Mouse (Mus musculus): ENCODE data around the gene Pik3ip1. TPM values are rescaled to one million over a fixed set of nuclear protein-coding genes. Genes with fewer than 3 reads are reported as not detected.

Pik3ip1 gene
- polyA plus RNA-seq, 1 experiment: 43.6 TPM

DNA sequence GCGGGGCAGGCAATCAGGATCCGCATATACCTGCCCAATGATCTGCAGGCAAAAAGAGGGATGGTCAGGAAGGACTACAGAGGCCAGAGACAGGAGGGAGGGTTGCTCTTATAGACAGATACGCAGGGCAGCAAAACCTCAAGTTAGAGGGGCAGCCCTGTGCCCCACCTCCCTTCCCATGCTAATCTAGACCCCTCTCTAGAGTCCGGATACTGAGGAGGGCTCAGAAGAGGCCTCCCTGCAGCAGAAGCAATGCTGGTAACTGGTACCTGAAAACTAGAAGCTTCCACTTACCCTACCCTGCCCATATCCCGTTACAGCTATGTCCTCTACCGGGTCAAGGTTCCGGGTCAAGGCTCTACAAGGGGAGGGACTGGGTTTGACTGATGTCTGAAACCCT lies 16.1 kb downstream of the Pik3ip1 start:
- Histone ChIP-seq H3K27me3 (ENCODE audit: control insufficient read depth, insufficient read depth, low read length) (no peaks in the 10 kb centered on the region), H3K36me3 (ENCODE audit: control insufficient read depth, insufficient read depth, low read length) (peaks cover 28% of the 10 kb centered on the region), H3K27ac (ENCODE audit: insufficient read depth, low read length) (no peak overlapping the region), H3K4me3 (ENCODE audit: extremely low read depth, insufficient read depth, insufficient read length) (no peak overlapping the region), H3K4me1 (ENCODE audit: control insufficient read depth, insufficient read depth, insufficient read length) (peaks cover 5% of the 10 kb centered on the region; the same call in 1 of the 2 replicates)
- DNase-seq (ENCODE audit: low read depth in 1 of 2, low spot score in 2 of 2): no peak
- 92% methylated on average over 7 of the region's 7 CpGs for WGBS
- no peak for TF ChIP-seq POLR2A (IDR thresholded peaks at IDR 0.05; ENCODE audit: low read depth, low read length)

DNA sequence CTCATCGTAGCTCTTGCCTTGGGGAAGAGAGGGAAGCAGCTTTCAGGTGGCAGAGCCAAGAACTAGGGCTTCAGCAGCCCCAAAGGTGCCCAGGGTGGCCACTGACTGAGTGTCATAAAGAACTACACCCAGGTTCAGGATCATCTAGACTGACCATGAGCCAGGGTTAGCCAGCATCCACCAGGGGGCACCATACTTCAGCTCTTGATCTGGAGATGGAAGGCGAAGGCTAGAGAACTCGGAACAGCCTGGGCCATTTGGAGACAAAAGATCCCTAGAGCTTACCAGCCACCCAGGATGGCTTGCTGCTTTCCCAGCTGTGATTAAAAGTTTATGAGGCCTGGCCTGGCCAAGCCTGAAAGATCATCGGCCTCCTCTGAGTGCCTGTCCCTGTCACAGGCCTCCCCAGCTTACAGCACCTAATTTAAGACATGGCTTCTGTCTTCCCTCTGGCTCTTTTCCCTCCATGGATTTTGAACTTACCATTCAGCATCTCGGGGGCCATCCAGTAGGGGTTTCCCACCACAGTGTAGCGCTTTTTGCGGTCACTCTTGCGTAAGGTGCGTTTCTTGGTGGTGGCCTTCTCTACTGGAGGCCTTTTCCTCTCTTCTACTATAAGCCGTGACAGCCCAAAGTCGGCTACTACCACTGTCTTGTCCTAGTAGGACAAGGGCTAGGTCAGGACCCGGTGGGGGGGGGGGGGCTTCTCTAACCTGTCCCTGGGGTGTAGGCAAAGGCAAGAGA lies 17.1 kb downstream of the Pik3ip1 start:
- no peaks in the 10 kb centered on the region for H3K27me3 ChIP-seq (ENCODE audit: control insufficient read depth, insufficient read depth, low read length)
- H3K27ac ChIP-seq (ENCODE audit: insufficient read depth, low read length): no peak overlapping the region; the same call in 1 of the 2 replicates
- TF ChIP-seq CTCF (IDR thresholded peaks at IDR 0.05; ENCODE audit: extremely low read depth, insufficient read depth, insufficient read length, insufficient replicate concordance) (peak; percentile 75; the same call in 1 of the 2 replicates), POLR2A (IDR thresholded peaks at IDR 0.05; ENCODE audit: low read depth, low read length) (no peak)
- H3K36me3 ChIP-seq (ENCODE audit: control insufficient read depth, insufficient read depth, low read length): peaks cover 23% of the 10 kb centered on the region
- DNase-seq (ENCODE audit: low read depth in 1 of 2, low spot score in 2 of 2): peak; percentile 67 to 83
- H3K4me3 ChIP-seq (ENCODE audit: extremely low read depth, insufficient read depth, insufficient read length): no peak overlapping the region
- WGBS: 68% methylated on average over 12 of the region's 12 CpGs
- peaks cover 5% of the 10 kb centered on the region; the same call in 1 of the 2 replicates for H3K4me1 ChIP-seq (ENCODE audit: control insufficient read depth, insufficient read depth, insufficient read length)

DNA sequence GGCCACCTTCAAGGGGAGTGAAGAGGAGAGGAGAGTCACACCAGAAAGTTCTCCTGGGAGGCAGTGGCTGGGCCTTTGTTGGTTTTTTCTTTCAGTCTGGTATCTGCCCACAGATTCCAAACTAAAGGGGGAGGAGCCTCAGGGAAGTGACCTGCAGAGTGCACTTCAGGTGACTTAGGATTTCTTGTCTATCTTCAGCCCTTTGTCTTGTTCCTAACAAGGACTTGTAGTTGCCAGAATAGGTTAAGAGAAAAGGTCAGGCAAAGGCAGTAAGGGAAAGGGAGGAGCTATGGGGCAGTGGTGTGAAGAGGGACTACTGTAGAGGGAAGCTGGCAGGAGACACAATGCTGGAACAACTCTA lies 17.6 kb downstream of the Pik3ip1 start:
- H3K4me3 ChIP-seq (ENCODE audit: extremely low read depth, insufficient read depth, insufficient read length): no peak overlapping the region
- H3K27me3 ChIP-seq (ENCODE audit: control insufficient read depth, insufficient read depth, low read length): no peaks in the 10 kb centered on the region
- no peak overlapping the region; the same call in 1 of the 2 replicates for H3K27ac ChIP-seq (ENCODE audit: insufficient read depth, low read length)
- peaks cover 18% of the 10 kb centered on the region for H3K36me3 ChIP-seq (ENCODE audit: control insufficient read depth, insufficient read depth, low read length)
- DNase-seq (ENCODE audit: low read depth in 1 of 2, low spot score in 2 of 2): no peak
- H3K4me1 ChIP-seq (ENCODE audit: control insufficient read depth, insufficient read depth, insufficient read length): peaks cover 5% of the 10 kb centered on the region; the same call in 1 of the 2 replicates
- TF ChIP-seq POLR2A (IDR thresholded peaks at IDR 0.05; ENCODE audit: low read depth, low read length) (no peak), CTCF (IDR thresholded peaks at IDR 0.05; ENCODE audit: extremely low read depth, insufficient read depth, insufficient read length, insufficient replicate concordance) (no peak)

DNA sequence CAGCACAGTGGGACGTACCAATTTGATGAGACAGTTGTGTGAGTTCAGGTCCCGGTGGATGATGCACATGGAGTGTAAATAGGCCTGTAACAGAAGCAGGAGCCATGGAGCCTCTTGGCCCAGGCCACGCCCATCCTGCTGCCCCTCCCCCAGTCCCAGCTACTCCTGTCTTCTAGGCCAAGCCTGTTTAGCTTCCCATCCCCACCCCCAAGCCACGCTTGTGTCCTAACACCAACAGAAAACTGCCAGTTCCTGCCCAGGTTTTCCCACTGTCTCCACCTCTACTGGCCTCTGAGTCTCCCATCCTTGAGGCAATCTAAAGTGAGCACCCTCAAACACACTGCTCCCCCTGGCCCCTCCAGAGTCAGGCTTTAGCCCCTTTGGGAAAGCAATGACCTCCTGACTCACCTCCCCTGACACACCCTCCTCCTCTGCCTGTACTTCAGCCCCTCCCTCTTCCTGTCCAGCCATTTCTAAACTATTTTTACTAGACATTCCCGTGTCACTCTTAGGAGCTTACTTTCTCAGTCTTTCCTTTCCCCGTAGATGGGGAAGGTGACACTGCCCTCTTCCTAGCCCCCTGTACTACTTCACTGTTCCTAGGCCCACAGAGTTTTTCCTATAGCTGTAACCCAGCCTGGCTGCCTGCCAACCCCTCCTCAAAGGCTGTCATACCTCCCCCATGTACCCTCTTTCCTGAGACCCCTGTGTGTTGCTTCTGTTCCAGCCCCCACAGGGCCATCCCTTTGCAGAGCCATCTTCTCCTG lies 18.6 kb downstream of the Pik3ip1 start:
- no peak for DNase-seq (ENCODE audit: low read depth in 1 of 2, low spot score in 2 of 2)
- Histone ChIP-seq H3K27ac (ENCODE audit: insufficient read depth, low read length) (peak overlapping the region; percentile 14; the same call in 1 of the 2 replicates), H3K4me1 (ENCODE audit: control insufficient read depth, insufficient read depth, insufficient read length) (peaks cover 5% of the 10 kb centered on the region; the same call in 1 of the 2 replicates), H3K36me3 (ENCODE audit: control insufficient read depth, insufficient read depth, low read length) (peaks cover 17% of the 10 kb centered on the region), H3K4me3 (ENCODE audit: extremely low read depth, insufficient read depth, insufficient read length) (no peak overlapping the region), H3K27me3 (ENCODE audit: control insufficient read depth, insufficient read depth, low read length) (no peaks in the 10 kb centered on the region)
- WGBS: 70% methylated on average over 6 of the region's 6 CpGs
- no peak for TF ChIP-seq POLR2A (IDR thresholded peaks at IDR 0.05; ENCODE audit: low read depth, low read length)
- TF ChIP-seq CTCF (IDR thresholded peaks at IDR 0.05; ENCODE audit: extremely low read depth, insufficient read depth, insufficient read length, insufficient replicate concordance): no peak

DNA sequence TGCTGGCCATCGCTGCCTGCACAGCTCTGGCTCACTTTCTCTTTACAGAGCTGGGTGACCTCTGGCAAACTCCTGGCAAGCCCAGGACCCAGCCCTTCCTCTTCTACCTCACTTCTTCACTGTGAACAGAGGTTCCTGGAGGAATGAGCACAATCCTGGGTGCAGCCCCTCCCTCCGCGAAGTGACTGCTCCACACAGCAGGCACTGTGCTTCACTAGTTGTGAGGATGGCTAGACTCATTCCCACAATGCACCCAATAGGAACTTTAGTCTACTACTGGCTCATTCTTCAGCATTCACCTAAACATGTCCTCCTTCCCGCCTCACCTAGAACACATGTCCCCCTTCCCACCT lies 19.1 kb downstream of the Pik3ip1 start:
- WGBS: 89% methylated on average over 4 of the region's 4 CpGs
- TF ChIP-seq POLR2A (IDR thresholded peaks at IDR 0.05; ENCODE audit: low read depth, low read length): no peak
- TF ChIP-seq CTCF (IDR thresholded peaks at IDR 0.05; ENCODE audit: extremely low read depth, insufficient read depth, insufficient read length, insufficient replicate concordance): no peak
- Histone ChIP-seq H3K4me3 (ENCODE audit: extremely low read depth, insufficient read depth, insufficient read length) (no peak overlapping the region), H3K4me1 (ENCODE audit: control insufficient read depth, insufficient read depth, insufficient read length) (peaks cover 5% of the 10 kb centered on the region; the same call in 1 of the 2 replicates), H3K27me3 (ENCODE audit: control insufficient read depth, insufficient read depth, low read length) (no peaks in the 10 kb centered on the region), H3K27ac (ENCODE audit: insufficient read depth, low read length) (no peak overlapping the region), H3K36me3 (ENCODE audit: control insufficient read depth, insufficient read depth, low read length) (peaks cover 17% of the 10 kb centered on the region)
- DNase-seq (ENCODE audit: low read depth in 1 of 2, low spot score in 2 of 2): no peak

DNA sequence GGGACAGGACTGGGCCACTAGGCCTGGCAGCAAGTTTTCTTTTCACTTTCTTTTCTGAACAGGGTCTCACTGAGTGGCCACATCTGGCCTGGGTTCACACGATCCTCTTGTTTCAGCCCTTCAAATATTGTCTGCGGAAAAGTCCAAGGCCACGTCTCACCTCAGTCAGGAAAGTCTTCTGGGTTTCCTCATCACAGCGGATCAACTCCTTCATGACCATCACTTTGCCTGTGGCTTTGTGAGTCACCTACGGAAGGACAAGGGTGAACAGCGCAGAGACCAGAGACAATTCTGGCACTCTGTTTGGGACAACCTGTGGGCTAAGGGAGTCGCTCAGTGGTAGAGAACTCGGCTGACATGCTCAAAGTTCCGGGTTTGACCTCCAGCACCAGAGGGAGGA lies 21.9 kb downstream of the Pik3ip1 start:
- WGBS: 89% methylated on average over 9 of the region's 9 CpGs
- Histone ChIP-seq H3K36me3 (ENCODE audit: control insufficient read depth, insufficient read depth, low read length) (peaks cover 14% of the 10 kb centered on the region), H3K4me1 (ENCODE audit: control insufficient read depth, insufficient read depth, insufficient read length) (peaks cover 5% of the 10 kb centered on the region; the same call in 1 of the 2 replicates), H3K27me3 (ENCODE audit: control insufficient read depth, insufficient read depth, low read length) (no peaks in the 10 kb centered on the region), H3K4me3 (ENCODE audit: extremely low read depth, insufficient read depth, insufficient read length) (no peak overlapping the region), H3K27ac (ENCODE audit: insufficient read depth, low read length) (no peak overlapping the region)
- no peak for DNase-seq (ENCODE audit: low read depth in 1 of 2, low spot score in 2 of 2)
- TF ChIP-seq POLR2A (IDR thresholded peaks at IDR 0.05; ENCODE audit: low read depth, low read length): no peak
- no peak for TF ChIP-seq CTCF (IDR thresholded peaks at IDR 0.05; ENCODE audit: extremely low read depth, insufficient read depth, insufficient read length, insufficient replicate concordance)

All from spleen, adult 2 months (tissue).